Mouse (Mus musculus) intestine, postnatal 0 days (tissue): Measurements from ENCODE around the gene Mcmbp. TPM values are rescaled to one million over a fixed set of nuclear protein-coding genes. Genes with fewer than 3 reads are reported as not detected.

ENCODE experiments used
- ATAC-seq: fragments of 200-750 bp; cut with Nextera tagmentation; 2 replicates; pipeline ENCODE4 v1.8.0; 2017; ENCODE audit warnings: mild to moderate bottlenecking, moderate TSS enrichment, moderate library complexity
- H3K27ac ChIP-seq: fragments of 300-500 bp; sonication (generic); 2 replicates; pipeline ENCODE4 v1.5.1; 2014; ENCODE audit warnings: mild to moderate bottlenecking, low read depth, low read length, moderate library complexity
- H3K27me3 ChIP-seq: fragments of 300-500 bp; sonication (generic); replicated peaks from 2 replicates; pipeline ENCODE4 v1.6.1; 2014; ENCODE audit warnings: low read length, mixed read lengths; ENCODE audit not compliant: control insufficient read depth, insufficient read depth
- H3K36me3 ChIP-seq: fragments of 300-500 bp; sonication (generic); 2 replicates; pipeline ENCODE4 v1.6.1; 2014; ENCODE audit warnings: mild to moderate bottlenecking, moderate library complexity; ENCODE audit not compliant: control insufficient read depth, insufficient read depth
- H3K4me1 ChIP-seq: fragments of 300-500 bp; sonication (generic); replicated peaks from 2 replicates; pipeline ENCODE4 v1.6.1; 2014; ENCODE audit warnings: antibody characterized with exemption, low read length, mixed read lengths; ENCODE audit not compliant: control insufficient read depth, insufficient read depth
- H3K4me2 ChIP-seq: fragments of 300-500 bp; sonication (generic); replicated peaks from 2 replicates; pipeline ENCODE4 v1.6.1; 2014; ENCODE audit warnings: low read depth, mild to moderate bottlenecking, moderate library complexity
- H3K4me3 ChIP-seq: fragments of 300-500 bp; sonication (generic); 2 replicates; pipeline ENCODE4 v1.5.1; 2014; ENCODE audit warnings: low read depth, low read length
- H3K9ac ChIP-seq: fragments of 300-500 bp; sonication (generic); 2 replicates; pipeline ENCODE4 v1.6.1; 2014; ENCODE audit warnings: mild to moderate bottlenecking, low read depth, low read length
- H3K9me3 ChIP-seq: fragments of 300-500 bp; sonication (generic); 2 replicates; pipeline ENCODE4 v1.6.1; 2016; ENCODE audit warnings: mixed run types; ENCODE audit not compliant: control insufficient read depth
- CTCF ChIP-seq: sonication (generic); IDR thresholded peaks from 2 replicates; pipeline ENCODE4 v1.5.1; 2016; ENCODE audit warnings: low read depth, mild to moderate bottlenecking, control low read depth, antibody characterized with exemption, moderate library complexity
- WGBS: fragments of 180-500 bp; shearing (Covaris S2); extraction: QIAGEN DNeasy Blood & Tissue Kit; methylation state at CpG from one replicate; pipeline ENCODE4 v1.1.7; 2014; 5-methylcytosine and 5-hydroxymethylcytosine counted together
- polyA plus RNA-seq: library from polyadenylated mRNA; unstranded; fragments of >200 nt; fragmentation: Nextera tagmentation; extraction: Ambion mirVana; gene quantifications from 2 replicates; pipeline ENCODE4 v1.2.1, GENCODE M21; 2015

The Mcmbp gene
- polyA plus RNA-seq, 1 experiment from 2014 or later, result 25.0 TPM

- H3K4me2 ChIP-seq, result peak overlapping the region; percentile 76
- H3K4me3 ChIP-seq, result no peak overlapping the region
Measured at GRCm38 (mm10) chr7:128743898-128744297, 3.6 kb upstream of the Mcmbp start.

GRCm38 (mm10) chr7:128739462-128740277 lies 625 bp downstream of the Mcmbp start:
- TF ChIP-seq CTCF, result no peak
- Histone ChIP-seq H3K27me3 (no peaks in the 10 kb centered on the region), H3K4me1 (peaks cover 11% of the 10 kb centered on the region; the same call in 1 of the 2 replicates), H3K4me2 (peak overlapping the region; percentile 82), H3K4me3 (peak overlapping the region; percentile 97), H3K36me3 (no peaks in the 10 kb centered on the region), H3K9me3 (no peaks in the 10 kb centered on the region), H3K27ac (peak overlapping the region; percentile 92), H3K9ac (peak overlapping the region; percentile 92)
- WGBS, result under 1% methylated on average over 72 of the region's 80 CpGs
- peak; percentile 32 for ATAC-seq

More at GRCm38 (mm10) chr7:128743898-128744297, 3.6 kb upstream of the Mcmbp start:
- H3K4me1 ChIP-seq, result peaks cover 24% of the 10 kb centered on the region
- H3K9me3 ChIP-seq, result no peaks in the 10 kb centered on the region
- 48% methylated on average over 2 of the region's 2 CpGs for WGBS
- H3K27ac ChIP-seq, result no peak overlapping the region
- no peak for ATAC-seq
- TF ChIP-seq CTCF, result no peak
- no peaks in the 10 kb centered on the region; the same call in 1 of the 2 replicates for H3K36me3 ChIP-seq
- H3K27me3 ChIP-seq, result no peaks in the 10 kb centered on the region
- no peak overlapping the region for H3K9ac ChIP-seq

- under 1% methylated on average over 15 of the region's 15 CpGs for WGBS
- Histone ChIP-seq H3K9ac (peak overlapping the region; percentile 92), H3K36me3 (no peaks in the 10 kb centered on the region), H3K4me2 (peak overlapping the region; percentile 82), H3K9me3 (no peaks in the 10 kb centered on the region), H3K4me1 (peaks cover 11% of the 10 kb centered on the region; the same call in 1 of the 2 replicates), H3K27ac (no peak overlapping the region), H3K27me3 (no peaks in the 10 kb centered on the region), H3K4me3 (peak overlapping the region; percentile 97)
- no peak for ATAC-seq
- TF ChIP-seq CTCF, result no peak
Measured at GRCm38 (mm10) chr7:128739116-128739461, 1.2 kb downstream of the Mcmbp start.

DNA sequence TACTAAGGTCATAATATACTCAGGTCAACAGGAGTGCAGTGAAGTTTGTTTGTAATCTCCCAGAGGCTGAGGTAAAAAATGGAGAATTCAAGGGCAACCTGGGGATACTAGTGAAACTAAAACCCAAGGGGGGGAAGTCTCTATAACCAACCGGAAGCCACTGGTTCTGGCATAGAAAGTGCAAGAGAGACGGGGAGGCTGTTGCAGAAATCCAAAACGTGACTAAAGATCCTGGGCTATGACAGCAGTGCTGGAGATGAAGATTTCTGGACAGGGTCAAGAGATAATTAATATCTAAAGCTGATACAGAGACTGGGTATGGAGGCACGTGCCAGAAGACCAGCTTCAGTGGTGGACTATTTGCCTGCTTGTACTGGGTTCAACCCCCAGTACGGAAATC lies 2.3 kb downstream of the Mcmbp start:
- Histone ChIP-seq H3K36me3 (no peaks in the 10 kb centered on the region), H3K9ac (no peak overlapping the region), H3K4me1 (peaks cover 11% of the 10 kb centered on the region; the same call in 1 of the 2 replicates), H3K27me3 (no peaks in the 10 kb centered on the region), H3K4me3 (no peak overlapping the region), H3K27ac (no peak overlapping the region), H3K9me3 (no peaks in the 10 kb centered on the region), H3K4me2 (peak overlapping the region; percentile 82)
- WGBS, result 43% methylated on average over 5 of the region's 5 CpGs
- no peak for ATAC-seq
- TF ChIP-seq CTCF, result no peak

GRCm38 (mm10) chr7:128731585-128731984 lies 8.7 kb downstream of the Mcmbp start:
- H3K9me3 ChIP-seq, result no peaks in the 10 kb centered on the region
- no peaks in the 10 kb centered on the region for H3K36me3 ChIP-seq
- no peaks in the 10 kb centered on the region for H3K27me3 ChIP-seq
- ATAC-seq, result peak; percentile 48
- no peak overlapping the region for H3K4me3 ChIP-seq
- WGBS, result 37% methylated on average over 2 of the region's 2 CpGs
- H3K27ac ChIP-seq, result no peak overlapping the region
- no peak for TF ChIP-seq CTCF
- no peak overlapping the region for H3K9ac ChIP-seq
- no peaks in the 10 kb centered on the region; the same call in 1 of the 2 replicates for H3K4me1 ChIP-seq
- H3K4me2 ChIP-seq, result no peak overlapping the region

- Histone ChIP-seq H3K27ac (no peak overlapping the region), H3K4me1 (no peaks in the 10 kb centered on the region; the same call in 1 of the 2 replicates), H3K27me3 (no peaks in the 10 kb centered on the region), H3K4me3 (no peak overlapping the region), H3K9ac (no peak overlapping the region), H3K9me3 (no peaks in the 10 kb centered on the region), H3K36me3 (no peaks in the 10 kb centered on the region), H3K4me2 (no peak overlapping the region)
- ATAC-seq, result no peak
- WGBS, result 67% methylated on average over 10 of the region's 10 CpGs
- no peak for TF ChIP-seq CTCF
Measured at GRCm38 (mm10) chr7:128728738-128729137, 11.6 kb downstream of the Mcmbp start.
